Mouse (Mus musculus) layer of hippocampus, adult 11-12 months (tissue): ENCODE results near the gene Smim20.
A peak's percentile ranks its signal among the peaks of the same experiment; 100 is the strongest.

Experiments used
- DNase-seq: peaks from one replicate; pipeline ENCODE4 v3.0.0; 2022; ENCODE audit warnings: low spot score

Smim20 gene

DNA sequence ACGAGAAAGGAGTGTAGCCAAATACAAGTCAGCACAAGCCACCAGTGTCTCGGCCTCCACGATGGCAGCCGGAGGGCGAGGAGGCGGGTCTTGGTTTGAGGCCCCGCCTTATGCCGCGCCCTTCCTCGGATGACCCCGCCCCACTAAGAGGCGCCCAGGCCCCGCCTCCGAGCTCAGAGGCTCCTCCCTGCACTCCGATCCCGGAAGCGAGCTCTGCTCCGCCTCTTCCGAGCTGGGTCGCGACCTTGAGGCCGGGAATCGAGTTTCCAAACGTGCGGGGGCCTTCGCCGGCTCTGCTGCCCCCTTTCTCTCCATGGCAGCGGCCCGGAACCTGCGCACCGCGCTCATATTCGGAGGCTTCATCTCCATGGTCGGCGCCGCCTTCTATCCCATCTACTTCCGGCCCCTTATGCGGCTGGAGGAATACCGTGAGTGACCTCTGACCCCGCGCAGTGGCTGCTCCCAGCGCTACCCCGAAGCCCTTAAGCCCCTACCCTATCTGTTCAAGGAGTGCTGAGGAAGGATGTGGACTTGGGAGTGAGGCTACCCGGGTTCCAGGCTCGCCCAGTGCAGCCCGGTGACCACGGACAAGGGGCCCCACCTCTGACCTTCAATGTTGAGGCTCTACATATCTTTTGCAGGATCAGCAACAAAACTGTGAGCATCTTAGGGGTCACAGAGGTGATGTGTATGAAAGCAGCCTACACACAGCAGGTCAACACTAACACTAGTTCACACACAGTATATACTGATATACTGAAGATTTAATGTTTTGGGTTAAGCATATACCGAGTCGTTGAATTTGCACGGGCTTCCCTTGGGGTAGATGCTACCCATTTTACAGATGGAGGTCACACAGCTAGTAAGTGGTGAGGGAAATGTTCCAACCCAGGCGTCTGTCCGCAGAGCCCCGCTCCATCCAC is at the start of gene Smim20:
TSS of gene Smim20 (plus strand) at position 153 of the 923 bp plus-strand sequence.
- DNase-seq = peak; percentile 82

DNA sequence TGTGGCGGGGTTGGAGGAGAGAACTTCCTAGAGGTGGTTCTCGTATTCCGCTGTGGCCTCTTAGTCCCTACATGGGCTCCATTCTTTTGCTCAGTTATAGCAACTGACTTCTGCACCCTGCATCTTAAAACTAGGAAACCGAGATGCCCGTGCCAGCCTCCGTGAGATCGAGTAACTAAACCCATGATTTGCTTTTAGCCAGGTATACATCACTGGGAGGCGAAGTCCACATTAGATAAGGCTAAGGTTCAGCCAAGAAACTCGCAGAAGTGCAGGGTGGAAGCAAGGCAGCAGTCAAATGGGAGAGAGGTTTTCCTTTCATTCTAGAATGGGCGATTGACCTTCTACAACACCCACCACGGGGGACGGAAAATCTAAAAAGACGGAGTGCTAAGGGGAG is 41.4 kb upstream of the Smim20 start:
- DNase-seq = no peak

GRCm38 (mm10) chr5:53230560-53230959 is 36.3 kb upstream of the Smim20 start:
- no peak for DNase-seq

- no peak for DNase-seq
Measured at GRCm38 (mm10) chr5:53235551-53235950, 31.3 kb upstream of the Smim20 start.

GRCm38 (mm10) chr5:53236136-53236535 is 30.7 kb upstream of the Smim20 start:
- DNase-seq = peak; percentile 45

DNA sequence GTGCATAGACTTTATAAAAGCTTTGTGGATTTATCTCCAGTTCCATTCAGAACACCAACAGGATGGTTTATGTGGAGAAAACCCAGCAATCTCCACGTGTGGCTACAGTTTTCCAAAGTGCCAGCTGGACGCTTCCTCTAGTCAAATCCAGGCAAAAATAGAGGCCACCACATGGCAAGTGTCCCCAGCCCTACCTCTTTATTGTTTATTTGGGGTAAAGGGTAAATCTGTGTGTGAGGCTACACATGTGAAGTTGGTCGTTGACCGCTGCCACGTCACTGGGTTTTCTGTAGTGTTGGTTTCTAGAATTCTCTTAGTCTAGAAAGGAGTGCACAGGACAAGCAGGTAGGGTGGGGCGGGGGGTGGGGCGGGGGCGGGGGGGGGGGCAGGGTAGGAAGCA is 30.1 kb upstream of the Smim20 start:
- no peak for DNase-seq

- no peak for DNase-seq
Measured at GRCm38 (mm10) chr5:53238761-53239160, 28.1 kb upstream of the Smim20 start.

DNA sequence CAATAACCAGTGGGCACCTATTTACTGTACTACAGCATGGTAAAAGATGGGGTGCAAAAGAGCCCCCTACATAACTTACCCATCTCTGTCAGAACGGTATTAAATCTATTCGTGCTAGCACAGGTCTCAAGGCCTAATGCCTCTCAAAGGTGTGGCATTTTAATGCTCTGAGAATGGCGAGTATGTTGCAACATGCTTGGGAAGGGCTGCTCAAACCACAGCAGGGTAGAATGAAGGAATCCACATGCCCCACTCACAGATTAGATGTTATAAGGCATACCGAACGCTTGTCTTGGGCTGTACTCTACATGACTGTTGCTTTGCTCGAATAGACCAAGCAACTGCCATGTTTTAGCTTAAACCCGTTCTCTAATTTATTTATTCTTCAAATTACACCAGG is 27.7 kb upstream of the Smim20 start:
- no peak for DNase-seq

GRCm38 (mm10) chr5:53239831-53240440 is 26.9 kb upstream of the Smim20 start:
- no peak for DNase-seq

DNA sequence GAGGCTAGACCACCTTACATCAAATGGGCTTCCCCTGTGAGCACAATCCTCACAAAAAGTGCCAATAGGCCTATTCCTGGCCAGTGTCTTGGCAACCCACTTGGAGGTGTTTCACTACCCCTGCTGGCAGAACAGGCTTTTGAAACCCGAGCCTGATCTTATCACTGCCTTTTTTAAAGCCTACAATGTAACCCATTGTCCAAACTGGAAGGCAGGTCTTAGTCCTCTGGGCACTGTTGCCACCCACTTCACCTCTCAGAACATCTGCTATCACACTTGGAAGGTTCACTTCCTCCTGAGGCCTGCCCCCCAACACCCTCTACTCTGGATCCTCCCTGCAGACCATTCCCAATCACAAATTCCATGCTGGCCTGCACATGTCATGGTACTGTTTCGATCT is 25.8 kb upstream of the Smim20 start:
- no peak for DNase-seq

GRCm38 (mm10) chr5:53241963-53242362 is 24.9 kb upstream of the Smim20 start:
- no peak for DNase-seq

DNA sequence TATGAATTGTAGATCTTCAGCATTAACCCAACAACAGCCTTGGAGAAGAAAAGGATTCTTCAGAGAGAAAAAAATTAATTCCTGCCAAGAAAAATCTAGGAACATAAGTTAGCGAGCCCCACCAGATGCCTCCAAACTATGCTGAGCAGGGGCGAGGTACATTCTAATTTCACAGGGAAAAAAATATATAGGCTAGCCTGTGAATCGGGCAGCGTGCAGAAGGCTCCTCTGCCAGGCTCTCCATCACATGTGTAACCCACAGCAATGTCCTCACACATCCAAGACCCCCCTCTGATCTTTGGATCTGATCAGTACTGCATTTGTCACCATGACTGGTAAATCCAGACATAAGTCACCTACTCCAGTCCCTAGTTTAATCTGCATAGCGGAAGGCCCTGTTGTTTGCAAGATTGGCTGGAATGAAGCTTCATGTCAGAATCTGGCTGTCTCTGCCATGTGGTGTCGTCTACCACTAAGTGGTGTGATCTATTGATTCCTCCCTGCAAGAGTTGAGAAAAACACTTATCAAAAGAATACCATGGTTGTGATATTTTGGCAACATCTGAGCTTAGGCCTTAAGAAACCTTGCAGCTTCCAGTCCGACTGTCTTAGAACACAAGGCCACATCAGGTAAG is 23.9 kb upstream of the Smim20 start:
- no peak for DNase-seq

DNA sequence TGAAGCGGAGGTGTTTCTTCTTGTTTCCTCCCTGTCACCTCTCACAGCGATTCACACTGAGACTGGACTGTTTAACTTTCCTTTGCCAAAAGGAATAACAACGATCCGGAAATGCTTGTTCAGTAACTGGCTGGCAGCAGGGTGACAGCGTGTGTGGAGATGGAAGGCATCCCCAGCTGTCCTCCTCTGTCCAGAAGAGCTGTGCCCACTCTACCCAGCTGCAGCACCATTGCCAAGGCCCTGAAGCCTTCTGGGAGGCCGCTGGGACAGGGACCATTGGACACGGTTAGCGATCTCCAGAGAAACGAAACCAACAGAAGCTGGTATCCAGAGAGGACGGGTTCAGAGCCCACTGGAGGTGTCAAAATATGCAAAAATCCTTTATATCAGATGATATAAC is 22.9 kb upstream of the Smim20 start:
- no peak for DNase-seq

GRCm38 (mm10) chr5:53248499-53248898 is 18.4 kb upstream of the Smim20 start:
- DNase-seq = no peak

DNA sequence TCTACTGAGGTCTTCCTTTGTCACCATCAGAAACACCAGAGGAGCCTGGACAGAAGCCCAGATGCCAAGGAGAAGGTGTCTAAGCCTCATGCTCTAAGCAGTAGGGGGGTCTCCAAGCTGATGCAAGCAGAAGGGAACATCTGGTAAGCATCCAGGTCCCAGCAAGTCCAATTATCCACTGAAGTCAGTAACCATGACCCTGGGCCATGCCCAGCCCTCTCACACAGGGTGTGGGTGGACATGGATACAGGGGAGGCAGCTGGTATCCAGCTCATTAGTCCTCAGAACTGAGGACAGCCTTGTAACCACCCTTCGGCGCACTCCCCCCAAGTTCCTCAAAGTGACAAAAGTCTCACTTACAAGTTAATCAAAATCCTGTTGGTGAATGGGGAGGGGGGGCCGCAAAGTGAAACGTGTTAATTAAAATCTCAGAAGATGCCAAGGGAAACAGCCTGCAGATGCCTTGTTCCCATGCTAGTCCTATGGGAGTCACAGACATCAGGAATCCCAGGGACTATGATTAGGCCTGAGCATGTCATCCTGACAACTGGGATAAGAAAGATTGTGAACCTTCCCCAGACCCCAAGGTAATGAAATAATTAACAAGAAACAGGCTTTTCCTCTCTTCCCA is 17.3 kb upstream of the Smim20 start:
- no peak for DNase-seq

GRCm38 (mm10) chr5:53254154-53254553 is 12.7 kb upstream of the Smim20 start:
- no peak for DNase-seq

DNA sequence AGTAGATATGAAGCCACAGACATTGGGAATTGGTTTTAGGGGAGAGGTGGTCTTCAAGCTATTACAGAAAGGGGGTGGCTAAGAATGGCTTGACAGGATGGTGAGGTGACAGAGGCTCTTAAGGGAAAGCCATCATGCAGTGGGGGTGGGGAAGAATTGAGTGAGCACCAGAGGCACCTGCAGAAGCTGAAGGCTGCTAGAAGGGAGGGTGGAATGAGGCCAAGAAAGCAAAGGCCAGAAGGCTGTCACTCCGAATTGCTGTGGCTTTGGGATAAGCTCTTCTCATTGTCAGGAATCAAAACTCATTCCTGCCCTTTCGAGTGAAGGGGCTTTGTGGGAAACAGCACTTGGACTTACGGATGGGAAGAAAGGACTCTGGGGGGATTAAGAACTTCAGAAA is 12.1 kb upstream of the Smim20 start:
- DNase-seq = no peak

GRCm38 (mm10) chr5:53258038-53258786 is 8.7 kb upstream of the Smim20 start:
- DNase-seq = peak; percentile 39

- DNase-seq = no peak
Measured at GRCm38 (mm10) chr5:53259894-53260293, 7.0 kb upstream of the Smim20 start.

DNA sequence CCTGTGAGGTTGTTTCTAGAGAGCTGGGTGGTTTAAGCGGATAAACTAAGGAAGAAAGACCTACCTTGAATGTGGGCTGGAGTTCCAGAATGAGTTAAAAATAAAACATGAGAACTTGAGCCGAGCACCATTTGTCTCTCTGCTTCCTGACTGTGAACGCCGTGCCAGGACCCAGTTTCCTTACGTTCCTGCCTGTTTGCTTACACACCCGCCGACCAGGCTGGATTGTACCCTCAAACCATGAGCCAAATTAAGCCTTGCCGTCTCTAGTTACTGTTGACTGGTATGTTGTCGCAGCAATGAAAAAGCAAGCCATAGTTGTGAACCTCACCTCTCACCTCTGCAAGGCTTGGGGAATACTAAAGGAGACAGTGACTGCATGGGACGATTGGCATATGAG is 4.9 kb upstream of the Smim20 start:
- DNase-seq = no peak

DNA sequence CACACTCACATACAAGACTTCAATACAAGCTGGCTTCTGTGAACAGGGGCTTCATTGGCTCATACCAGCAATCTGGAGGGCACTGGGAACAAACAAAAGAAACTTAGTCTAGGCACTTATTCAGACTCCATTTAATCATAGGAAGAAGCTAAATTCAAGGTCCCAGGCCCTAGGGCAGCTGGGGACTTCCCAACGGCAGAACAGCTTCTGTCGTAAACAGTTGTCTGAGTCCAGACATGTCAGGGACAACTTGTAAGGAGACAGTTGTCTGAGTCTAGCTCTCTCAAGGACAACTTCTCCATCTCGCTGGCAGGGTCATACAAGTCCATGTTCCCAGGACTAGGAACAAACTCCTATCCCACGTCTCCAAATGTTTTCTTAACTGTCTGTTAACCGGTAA is 2.8 kb upstream of the Smim20 start:
- no peak for DNase-seq

DNA sequence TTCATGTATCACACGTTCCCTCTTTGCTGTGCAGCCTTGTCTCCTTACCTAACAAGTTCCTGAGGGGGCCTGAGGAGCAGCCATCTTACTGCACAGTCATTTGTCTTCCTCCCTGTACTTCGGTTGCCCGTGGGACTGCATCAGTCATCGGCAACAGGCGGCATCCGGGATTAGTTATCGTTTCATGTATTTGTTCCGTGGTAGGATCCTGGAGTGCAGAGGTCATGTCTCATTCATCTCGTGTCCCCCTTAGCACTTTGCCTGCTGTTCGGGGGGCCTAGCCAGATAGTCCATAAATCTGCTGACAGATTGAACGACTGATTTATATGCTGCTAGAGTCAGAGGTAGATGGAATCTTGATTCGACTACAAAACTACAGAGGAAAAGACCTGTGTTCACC is 1.1 kb upstream of the Smim20 start:
- DNase-seq = no peak
